Mouse (Mus musculus): Measurements from ENCODE around the gene Ubap1. TPM values are rescaled to one million over a fixed set of nuclear protein-coding genes. Genes with fewer than 3 reads are reported as not detected.
A peak's percentile ranks its signal among the peaks of the same experiment; 100 is the strongest.

Ubap1 gene
- polyA plus RNA-seq, 1 experiment from 2014 or later = 69.4 TPM

- WGBS = 49% methylated on average over 5 of the region's 5 CpGs
- 0 out of 2 replicates have a peak overlapping the region, but pooled peaks have one; percentile 44 for H3K27ac ChIP-seq (ENCODE audit: low read depth, low read length)
- H3K4me3 ChIP-seq (ENCODE audit: low read length) = peak overlapping the region; percentile 76
- no peak for ATAC-seq
- H3K4me1 ChIP-seq (ENCODE audit: control insufficient read depth, insufficient read depth, low read depth, low read length) = peaks cover 12% of the 10 kb centered on the region
- no peaks in the 10 kb centered on the region for H3K9me3 ChIP-seq (ENCODE audit: control insufficient read depth, low read length)
- peak overlapping the region; percentile 27; the same call in 1 of the 2 replicates for H3K9ac ChIP-seq (ENCODE audit: low read depth, low read length)
- peak overlapping the region; percentile 55 for H3K4me2 ChIP-seq (ENCODE audit: low read length)
- H3K36me3 ChIP-seq (ENCODE audit: control insufficient read depth, insufficient read depth, low read length) = no peaks in the 10 kb centered on the region
- H3K27me3 ChIP-seq (replicated peaks; ENCODE audit: control insufficient read depth, insufficient read depth, low read length) = no peaks in the 10 kb centered on the region
These were observed 957 bp upstream of the Ubap1 start for GRCm38 (mm10) chr4:41347839-41348238.

GRCm38 (mm10) chr4:41349199-41349591 lies 399 bp downstream of the Ubap1 start:
- H3K4me2 ChIP-seq (ENCODE audit: low read length) = peak overlapping the region; percentile 79
- ATAC-seq = peak; percentile 86
- H3K27ac ChIP-seq (ENCODE audit: low read depth, low read length) = peak overlapping the region; percentile 97
- H3K36me3 ChIP-seq (ENCODE audit: control insufficient read depth, insufficient read depth, low read length) = no peaks in the 10 kb centered on the region
- H3K27me3 ChIP-seq (replicated peaks; ENCODE audit: control insufficient read depth, insufficient read depth, low read length) = no peaks in the 10 kb centered on the region
- WGBS = under 1% methylated on average over 28 of the region's 28 CpGs
- peak overlapping the region; percentile 76 for H3K4me3 ChIP-seq (ENCODE audit: low read length)
- H3K9ac ChIP-seq (ENCODE audit: low read depth, low read length) = peak overlapping the region; percentile 85
- H3K4me1 ChIP-seq (ENCODE audit: control insufficient read depth, insufficient read depth, low read depth, low read length) = peaks cover 12% of the 10 kb centered on the region
- no peaks in the 10 kb centered on the region for H3K9me3 ChIP-seq (ENCODE audit: control insufficient read depth, low read length)

GRCm38 (mm10) chr4:41352758-41353157 lies 4.0 kb downstream of the Ubap1 start:
- Histone ChIP-seq H3K27me3 (replicated peaks; ENCODE audit: control insufficient read depth, insufficient read depth, low read length) (no peaks in the 10 kb centered on the region), H3K4me2 (ENCODE audit: low read length) (no peak overlapping the region), H3K9me3 (ENCODE audit: control insufficient read depth, low read length) (no peaks in the 10 kb centered on the region), H3K4me3 (ENCODE audit: low read length) (no peak overlapping the region), H3K27ac (ENCODE audit: low read depth, low read length) (no peak overlapping the region), H3K36me3 (ENCODE audit: control insufficient read depth, insufficient read depth, low read length) (no peaks in the 10 kb centered on the region), H3K9ac (ENCODE audit: low read depth, low read length) (no peak overlapping the region), H3K4me1 (ENCODE audit: control insufficient read depth, insufficient read depth, low read depth, low read length) (peaks cover 10% of the 10 kb centered on the region)
- WGBS = 92% methylated on average over 4 of the region's 4 CpGs
- no peak for ATAC-seq

- no peaks in the 10 kb centered on the region for H3K9me3 ChIP-seq (ENCODE audit: control insufficient read depth, low read length)
- ATAC-seq = no peak
- H3K4me1 ChIP-seq (ENCODE audit: control insufficient read depth, insufficient read depth, low read depth, low read length) = peaks cover 5% of the 10 kb centered on the region
- H3K36me3 ChIP-seq (ENCODE audit: control insufficient read depth, insufficient read depth, low read length) = no peaks in the 10 kb centered on the region
- no peaks in the 10 kb centered on the region for H3K27me3 ChIP-seq (replicated peaks; ENCODE audit: control insufficient read depth, insufficient read depth, low read length)
- no peak overlapping the region for H3K4me2 ChIP-seq (ENCODE audit: low read length)
- H3K4me3 ChIP-seq (ENCODE audit: low read length) = no peak overlapping the region
- WGBS = 97% methylated on average over 1 of the region's 1 CpGs
- H3K9ac ChIP-seq (ENCODE audit: low read depth, low read length) = no peak overlapping the region
- no peak overlapping the region for H3K27ac ChIP-seq (ENCODE audit: low read depth, low read length)
These were observed 4.5 kb downstream of the Ubap1 start for GRCm38 (mm10) chr4:41353265-41353664.

GRCm38 (mm10) chr4:41357154-41357553 lies 8.4 kb downstream of the Ubap1 start:
- no peak for ATAC-seq

GRCm38 (mm10) chr4:41358669-41359068 lies 9.9 kb downstream of the Ubap1 start:
- H3K27me3 ChIP-seq (replicated peaks; ENCODE audit: control insufficient read depth, insufficient read depth, low read length) = no peaks in the 10 kb centered on the region
- peaks cover 2% of the 10 kb centered on the region; the same call in 1 of the 2 replicates for H3K36me3 ChIP-seq (ENCODE audit: control insufficient read depth, insufficient read depth, low read length)
- 91% methylated on average over 2 of the region's 2 CpGs for WGBS
- no peak overlapping the region for H3K27ac ChIP-seq (ENCODE audit: low read depth, low read length)
- no peaks in the 10 kb centered on the region for H3K4me1 ChIP-seq (ENCODE audit: control insufficient read depth, insufficient read depth, low read depth, low read length)
- no peak overlapping the region for H3K9ac ChIP-seq (ENCODE audit: low read depth, low read length)
- no peak overlapping the region for H3K4me3 ChIP-seq (ENCODE audit: low read length)
- H3K4me2 ChIP-seq (ENCODE audit: low read length) = no peak overlapping the region
- no peaks in the 10 kb centered on the region for H3K9me3 ChIP-seq (ENCODE audit: control insufficient read depth, low read length)
- no peak for ATAC-seq

More at GRCm38 (mm10) chr4:41357154-41357553, 8.4 kb downstream of the Ubap1 start:
- H3K4me1 ChIP-seq (ENCODE audit: control insufficient read depth, insufficient read depth, low read depth, low read length) = no peaks in the 10 kb centered on the region
- no peaks in the 10 kb centered on the region for H3K9me3 ChIP-seq (ENCODE audit: control insufficient read depth, low read length)
- no peak overlapping the region for H3K9ac ChIP-seq (ENCODE audit: low read depth, low read length)
- H3K27me3 ChIP-seq (replicated peaks; ENCODE audit: control insufficient read depth, insufficient read depth, low read length) = no peaks in the 10 kb centered on the region
- no peak overlapping the region for H3K4me2 ChIP-seq (ENCODE audit: low read length)
- H3K4me3 ChIP-seq (ENCODE audit: low read length) = no peak overlapping the region
- 45% methylated on average over 2 of the region's 2 CpGs for whole genome bisulfite sequencing
- H3K27ac ChIP-seq (ENCODE audit: low read depth, low read length) = no peak overlapping the region
- peaks cover 2% of the 10 kb centered on the region; the same call in 1 of the 2 replicates for H3K36me3 ChIP-seq (ENCODE audit: control insufficient read depth, insufficient read depth, low read length)

- H3K9ac ChIP-seq (ENCODE audit: low read depth, low read length) = no peak overlapping the region
- H3K27me3 ChIP-seq (replicated peaks; ENCODE audit: control insufficient read depth, insufficient read depth, low read length) = no peaks in the 10 kb centered on the region
- no peak for ATAC-seq
- 92% methylated on average over 7 of the region's 7 CpGs for WGBS
- no peak overlapping the region for H3K27ac ChIP-seq (ENCODE audit: low read depth, low read length)
- H3K4me2 ChIP-seq (ENCODE audit: low read length) = no peak overlapping the region
- H3K9me3 ChIP-seq (ENCODE audit: control insufficient read depth, low read length) = no peaks in the 10 kb centered on the region
- peaks cover 2% of the 10 kb centered on the region; the same call in 1 of the 2 replicates for H3K36me3 ChIP-seq (ENCODE audit: control insufficient read depth, insufficient read depth, low read length)
- H3K4me3 ChIP-seq (ENCODE audit: low read length) = no peak overlapping the region
- H3K4me1 ChIP-seq (ENCODE audit: control insufficient read depth, insufficient read depth, low read depth, low read length) = no peaks in the 10 kb centered on the region
These were observed 10.6 kb downstream of the Ubap1 start for GRCm38 (mm10) chr4:41359358-41359757.

GRCm38 (mm10) chr4:41361059-41361458 lies 12.3 kb downstream of the Ubap1 start:
- WGBS = 97% methylated on average over 3 of the region's 3 CpGs

GRCm38 (mm10) chr4:41368198-41368597 lies 19.4 kb downstream of the Ubap1 start:
- Histone ChIP-seq H3K4me2 (ENCODE audit: low read length) (no peak overlapping the region), H3K9me3 (ENCODE audit: control insufficient read depth, low read length) (no peaks in the 10 kb centered on the region), H3K27me3 (replicated peaks; ENCODE audit: control insufficient read depth, insufficient read depth, low read length) (no peaks in the 10 kb centered on the region), H3K27ac (ENCODE audit: low read depth, low read length) (no peak overlapping the region), H3K4me1 (ENCODE audit: control insufficient read depth, insufficient read depth, low read depth, low read length) (no peaks in the 10 kb centered on the region), H3K4me3 (ENCODE audit: low read length) (no peak overlapping the region), H3K36me3 (ENCODE audit: control insufficient read depth, insufficient read depth, low read length) (no peaks in the 10 kb centered on the region), H3K9ac (ENCODE audit: low read depth, low read length) (no peak overlapping the region)
- no peak for ATAC-seq
- 85% methylated on average over 4 of the region's 4 CpGs for WGBS

More at GRCm38 (mm10) chr4:41361059-41361458, 12.3 kb downstream of the Ubap1 start:
- H3K9me3 ChIP-seq (ENCODE audit: control insufficient read depth, low read length) = no peaks in the 10 kb centered on the region
- H3K4me2 ChIP-seq (ENCODE audit: low read length) = no peak overlapping the region
- H3K4me1 ChIP-seq (ENCODE audit: control insufficient read depth, insufficient read depth, low read depth, low read length) = no peaks in the 10 kb centered on the region
- ATAC-seq = no peak
- H3K27me3 ChIP-seq (replicated peaks; ENCODE audit: control insufficient read depth, insufficient read depth, low read length) = no peaks in the 10 kb centered on the region
- no peak overlapping the region for H3K9ac ChIP-seq (ENCODE audit: low read depth, low read length)
- H3K36me3 ChIP-seq (ENCODE audit: control insufficient read depth, insufficient read depth, low read length) = peaks cover 2% of the 10 kb centered on the region; the same call in 1 of the 2 replicates
- no peak overlapping the region for H3K27ac ChIP-seq (ENCODE audit: low read depth, low read length)
- no peak overlapping the region for H3K4me3 ChIP-seq (ENCODE audit: low read length)

All from hindbrain, embryonic 16.5 days (tissue).